Mouse (Mus musculus): Measurements from ENCODE around the gene Zfp811. TPM values are rescaled to one million over a fixed set of nuclear protein-coding genes. Genes with fewer than 3 reads are reported as not detected.

Gene Zfp811
- polyA plus RNA-seq, 2 experiments from 2014 or later = 0.09 to 0.54 TPM

DNA sequence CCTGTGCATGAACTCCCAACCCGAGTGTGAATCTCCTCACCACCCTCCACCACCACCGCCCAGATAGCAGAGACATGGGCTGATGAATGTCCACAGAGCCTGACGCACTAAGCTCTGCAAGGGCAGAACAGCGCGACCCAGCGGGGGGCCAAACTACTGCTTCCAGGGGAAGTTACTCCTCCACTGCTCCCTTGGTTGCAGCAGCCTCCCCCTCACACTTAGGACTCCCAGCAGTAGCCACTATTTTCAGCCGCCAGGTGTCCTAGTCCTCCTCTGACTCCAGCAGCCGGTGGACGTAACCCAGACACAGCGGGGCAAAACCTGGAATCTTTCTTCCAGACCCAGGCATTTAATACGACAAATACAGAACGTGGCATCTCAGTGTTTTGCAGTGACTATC, 56.1 kb downstream of the Zfp811 start:
- no peak for ATAC-seq

DNA sequence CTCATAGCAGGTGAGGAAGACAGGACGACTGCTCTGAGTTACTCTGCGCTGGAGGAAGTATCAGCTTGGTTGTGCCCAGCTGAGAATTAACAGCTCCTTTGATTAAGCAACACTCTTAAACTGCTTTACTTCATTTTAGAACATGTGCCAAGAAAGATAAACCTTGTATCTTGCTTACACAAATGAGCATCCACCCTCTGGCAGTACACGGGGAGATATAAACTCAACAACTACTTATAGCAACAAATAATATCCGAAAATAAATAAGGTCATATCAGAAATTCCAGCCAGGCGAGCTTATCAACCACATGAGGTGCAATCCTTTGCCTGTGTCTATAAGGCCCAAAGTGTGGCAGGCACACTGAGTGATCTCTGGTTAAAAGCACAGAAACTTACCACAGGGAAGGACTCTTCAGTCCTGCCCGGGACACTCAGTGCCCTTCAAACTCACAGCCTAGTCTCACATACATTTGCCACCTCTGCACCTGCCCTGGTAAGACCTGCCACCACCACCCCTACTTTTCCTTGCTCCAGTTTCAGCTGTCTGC, 56.8 kb downstream of the Zfp811 start:
- no peak for ATAC-seq

DNA sequence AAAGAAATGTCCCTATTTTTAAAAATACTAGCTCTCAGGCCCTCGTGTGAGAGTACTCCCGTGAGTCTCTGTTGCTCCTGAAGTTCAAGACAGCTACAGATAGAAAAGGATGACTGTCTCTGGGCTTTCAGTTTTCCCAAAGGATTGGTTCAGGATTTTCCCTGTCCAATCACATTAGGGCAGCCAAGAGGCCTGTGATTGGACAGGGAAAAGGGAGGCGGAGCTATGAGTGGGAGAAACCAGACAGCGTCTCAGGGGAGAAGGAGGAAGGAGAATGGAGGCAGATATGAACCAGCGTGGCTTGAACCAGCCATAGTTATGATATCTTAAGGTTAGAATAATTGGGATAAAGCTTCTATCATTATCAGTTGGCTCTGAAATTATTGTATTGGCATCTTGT, 59.1 kb downstream of the Zfp811 start:
- no peak for ATAC-seq

Other genes with a start within 250 kb of the Zfp811 start
- gene Cyp4f37, start 188.6 kb downstream of the Zfp811 start, polyA plus RNA-seq (2017; shearing (Covaris generic)) = not detected
- gene Cyp4f40, start 151.0 kb downstream of the Zfp811 start, polyA plus RNA-seq (2017; shearing (Covaris generic)) = not detected
- not detected for gene Cyp4f15, start 124.3 kb downstream of the Zfp811 start, polyA plus RNA-seq (2017; shearing (Covaris generic))
- gene Zfp871, start 21.6 kb downstream of the Zfp811 start, polyA plus RNA-seq (2017; shearing (Covaris generic)) = 10 to 100 TPM; 37.6 to 40.7 TPM
- gene Zfp799, start 20.3 kb upstream of the Zfp811 start, polyA plus RNA-seq (2017; shearing (Covaris generic)) = 1 to 10 TPM; 5.8 to 8.1 TPM
- 1 to 10 TPM; 5.6 to 8.0 TPM for gene Zfp870, start 81.7 kb upstream of the Zfp811 start, polyA plus RNA-seq (2017; shearing (Covaris generic))
- gene Cyp4f14, start 107.4 kb upstream of the Zfp811 start, polyA plus RNA-seq (2017; shearing (Covaris generic)) = not detected
- gene Cyp4f13, start 137.5 kb upstream of the Zfp811 start, polyA plus RNA-seq (2017; shearing (Covaris generic)) = 10 to 100 TPM; 26.7 to 31.2 TPM
- gene Zfp472, start 155.9 kb upstream of the Zfp811 start, polyA plus RNA-seq (2017; shearing (Covaris generic)) = 10 to 100 TPM; 24.7 to 27.8 TPM
- gene Zfp952, start 183.2 kb upstream of the Zfp811 start, polyA plus RNA-seq (2017; shearing (Covaris generic)) = 10 to 100 TPM; 17.8 to 18.1 TPM
- 1 to 10 TPM; 7.9 to 8.9 TPM for gene Zfp763, start 223.5 kb upstream of the Zfp811 start, polyA plus RNA-seq (2017; shearing (Covaris generic))